Mouse (Mus musculus) E14TG2a.4 (cell line): ENCODE measurements at regions not wholly inside any gene's neighbourhood (a gene's known extent, or its start where the extent isn't known, plus 50 kb on each side); places are given as distances from the start of the nearest gene placed in this dataset.

Source experiments
- CTCF ChIP-seq: conservative IDR thresholded peaks from 2 replicates; pipeline ENCODE4 v1.5.1; 2014; ENCODE audit warnings: low read length
- POU5F1 ChIP-seq: IDR thresholded peaks from 2 replicates; pipeline ENCODE4 v1.6.1; 2014; ENCODE audit warnings: low read length, borderline replicate concordance

- TF ChIP-seq CTCF: no peak
- no peak for TF ChIP-seq POU5F1
These were observed 995.7 kb downstream of the Gsdmc2 start for GRCm38 (mm10) chr15:62849326-62849725.
